Mouse (Mus musculus): ENCODE data around the gene Pafah2.
A peak's percentile ranks its signal among the peaks of the same experiment; 100 is the strongest.

Pafah2 gene

GRCm38 (mm10) chr4:134466381-134467262, 70.5 kb downstream of the Pafah2 start:
- no peak for DNase-seq

DNA sequence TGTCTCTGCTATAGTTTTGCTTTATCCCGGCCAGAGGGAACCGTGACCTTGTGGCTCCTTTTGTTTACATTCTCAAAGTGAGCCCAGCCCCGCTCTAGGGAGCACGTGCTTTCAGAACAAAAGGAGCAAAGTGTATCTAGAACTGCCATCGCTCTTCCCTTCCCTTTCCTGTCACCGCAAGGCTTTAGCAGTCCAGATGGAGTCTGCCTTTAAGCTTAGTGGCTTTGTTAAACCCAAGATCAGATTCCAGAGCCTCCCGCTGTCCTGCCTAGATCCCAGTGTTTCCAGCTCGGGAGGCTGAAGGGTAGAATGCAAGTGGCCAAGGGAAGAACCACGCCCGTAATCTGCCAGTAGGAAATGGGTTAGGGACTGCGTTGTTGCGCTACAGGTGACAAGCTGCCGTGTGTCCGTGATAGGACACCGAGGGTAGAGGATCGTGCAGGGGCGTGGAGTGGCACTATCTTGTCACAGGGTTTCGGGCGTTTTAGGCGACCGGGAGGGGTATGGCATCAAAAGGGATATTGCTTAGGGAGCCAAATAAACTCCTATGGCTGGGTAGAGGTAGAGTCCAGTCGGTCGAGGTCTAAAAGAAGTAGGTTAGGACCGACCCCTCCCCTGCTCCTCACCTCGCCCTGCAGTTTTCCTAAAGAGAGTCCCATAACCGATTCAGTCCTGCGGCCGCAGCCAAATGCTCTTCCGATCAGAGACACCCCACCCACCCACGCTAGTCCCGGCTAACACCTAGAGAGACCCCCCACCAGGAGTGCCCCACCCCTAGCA, 71.5 kb downstream of the Pafah2 start:
- no peak for DNase-seq

GRCm38 (mm10) chr4:134468215-134468575, 72.1 kb downstream of the Pafah2 start, which contains the start of gene Stmn1:
Stmn1 (plus strand) TSS chr4:134468320.
- peak; percentile 94 for DNase-seq

- DNase-seq, result peak; percentile 88
Observed at GRCm38 (mm10) chr4:134468578-134469266, 72.6 kb downstream of the Pafah2 start.

DNA sequence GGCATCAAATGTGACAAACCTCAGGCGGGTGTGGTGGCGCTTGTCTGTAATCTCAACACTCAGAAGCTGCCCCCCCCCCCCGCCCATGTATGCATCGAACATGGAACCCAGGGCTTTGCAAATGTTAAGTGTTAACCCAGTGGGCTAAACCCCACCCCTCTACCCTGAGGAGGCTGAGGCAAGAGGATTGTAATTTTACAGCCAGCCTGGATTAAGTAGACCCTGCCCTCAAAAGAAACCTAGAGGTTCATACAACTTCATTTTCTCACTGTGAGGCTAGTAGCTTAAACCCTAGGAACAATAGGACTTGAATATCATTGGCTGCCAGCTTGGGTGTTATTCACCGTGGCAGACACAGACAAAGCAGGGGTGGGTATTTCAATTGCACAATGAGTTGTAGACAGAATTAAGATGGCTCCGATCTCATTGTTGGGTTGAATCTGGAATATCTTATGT, 73.2 kb downstream of the Pafah2 start:
- DNase-seq, result no peak

DNA sequence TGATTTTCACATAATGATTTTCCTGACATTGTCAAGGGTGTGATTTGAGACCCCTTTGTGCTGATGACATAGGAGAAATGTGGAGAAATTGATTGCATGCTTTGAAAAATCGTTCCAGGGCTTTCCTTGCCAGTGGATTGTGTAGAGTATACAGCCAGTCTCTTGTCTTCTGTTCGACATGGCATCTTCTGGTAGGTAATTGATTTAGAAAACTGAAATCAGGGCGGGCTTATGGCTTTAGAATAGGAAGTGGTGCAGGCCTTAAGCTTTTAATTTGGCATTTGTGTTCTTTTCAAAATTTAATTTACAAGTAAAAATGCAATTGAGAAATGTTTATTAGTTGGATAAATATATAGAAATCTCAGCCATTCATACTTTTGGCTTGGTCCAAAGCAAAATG, 73.9 kb downstream of the Pafah2 start:
- no peak for DNase-seq

DNA sequence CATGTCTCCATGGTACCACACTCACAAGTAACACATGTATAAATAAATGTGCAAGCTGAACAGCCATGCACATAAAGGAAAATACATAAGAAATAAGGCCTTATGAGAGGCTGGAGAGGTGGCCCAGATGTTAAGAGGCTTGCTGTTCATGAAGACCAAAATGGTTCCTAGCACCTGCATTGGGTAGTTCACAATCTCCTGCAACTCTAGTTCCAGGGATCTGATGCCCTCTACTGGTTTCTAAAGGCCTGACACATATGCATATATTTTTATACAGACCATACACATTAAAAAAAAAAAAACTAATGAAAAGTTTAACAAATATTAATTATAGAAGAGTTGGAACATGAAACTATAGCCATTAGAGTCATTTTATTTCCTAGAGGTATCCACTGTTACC, 75.3 kb downstream of the Pafah2 start:
- DNase-seq, result no peak

DNA sequence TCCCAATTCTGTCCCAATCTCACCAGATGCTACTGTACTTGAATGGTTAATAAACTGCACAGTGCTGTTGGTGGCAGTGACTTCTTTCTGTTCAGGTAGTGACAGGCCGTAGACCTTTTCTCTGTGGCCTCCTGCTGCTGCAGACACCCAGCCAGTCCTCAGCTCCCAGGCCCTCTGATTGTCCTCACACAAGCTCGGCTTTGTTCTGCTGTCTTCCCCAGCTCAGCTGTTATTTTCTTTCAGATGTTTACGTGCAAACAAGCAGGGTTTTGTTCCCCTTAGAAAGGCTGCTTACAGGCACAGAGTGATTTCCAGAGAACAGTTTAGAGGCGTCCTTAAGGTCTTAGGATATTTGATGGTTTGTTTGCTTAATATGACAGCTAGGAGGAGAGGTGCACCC, 77.6 kb downstream of the Pafah2 start:
- DNase-seq, result no peak

DNA sequence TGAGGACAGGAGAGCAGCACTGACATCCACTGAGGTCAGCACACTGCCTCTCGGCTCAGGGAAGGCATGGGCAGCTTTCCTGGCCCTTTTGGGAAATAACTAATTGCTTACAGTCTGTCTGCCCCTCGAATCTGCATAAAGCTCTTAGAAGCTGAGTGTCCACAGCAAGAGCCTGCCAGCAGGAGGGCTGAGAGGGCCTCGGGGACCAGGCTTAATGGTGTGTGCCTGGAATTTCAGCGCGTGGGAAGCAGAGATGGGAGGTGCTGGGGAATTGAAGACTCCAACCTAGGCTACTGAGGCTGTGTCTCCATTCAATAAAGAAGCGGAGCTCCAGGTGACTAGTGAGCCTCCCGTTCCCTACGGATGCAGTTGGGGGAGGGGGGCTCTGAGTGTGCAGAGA, 78.1 kb downstream of the Pafah2 start:
- no peak for DNase-seq

DNA sequence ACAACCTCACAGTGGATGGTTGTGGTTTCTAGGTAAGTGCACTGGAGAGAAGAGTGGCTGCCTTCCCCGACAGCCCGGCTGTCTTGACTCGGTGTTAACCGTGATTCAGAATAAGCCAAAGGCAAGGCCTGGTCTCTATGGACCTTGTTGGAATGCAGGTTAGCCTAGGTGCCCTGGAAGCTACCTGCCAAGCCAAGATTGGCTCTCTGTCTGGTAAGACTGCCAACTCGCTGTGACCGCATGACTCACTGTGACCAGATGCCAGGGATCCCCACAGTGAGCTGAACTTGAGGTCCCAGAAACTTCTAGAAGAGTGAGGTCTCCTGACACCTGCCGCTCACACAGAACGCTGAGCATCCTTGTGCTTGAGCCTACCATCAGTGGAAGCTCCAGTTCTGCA, 80.8 kb downstream of the Pafah2 start:
- DNase-seq, result peak; percentile 46
